Mouse (Mus musculus) ES-Bruce4 (cell line): ENCODE data around the gene Cyp1a2.

Source experiments
- CTCF ChIP-seq: IDR thresholded peaks from one replicate; pipeline ENCODE4 v1.8.1; 2011; ENCODE audit warnings: low read depth, low read length
- EP300 ChIP-seq: IDR thresholded peaks from 2 replicates; pipeline ENCODE4 v1.6.1; 2011; ENCODE audit warnings: low read depth, low read length; ENCODE audit not compliant: insufficient read depth
- POLR2A ChIP-seq: IDR thresholded peaks from one replicate; pipeline ENCODE4 v1.8.1; 2011; ENCODE audit warnings: low read length; ENCODE audit not compliant: insufficient read depth

DNA sequence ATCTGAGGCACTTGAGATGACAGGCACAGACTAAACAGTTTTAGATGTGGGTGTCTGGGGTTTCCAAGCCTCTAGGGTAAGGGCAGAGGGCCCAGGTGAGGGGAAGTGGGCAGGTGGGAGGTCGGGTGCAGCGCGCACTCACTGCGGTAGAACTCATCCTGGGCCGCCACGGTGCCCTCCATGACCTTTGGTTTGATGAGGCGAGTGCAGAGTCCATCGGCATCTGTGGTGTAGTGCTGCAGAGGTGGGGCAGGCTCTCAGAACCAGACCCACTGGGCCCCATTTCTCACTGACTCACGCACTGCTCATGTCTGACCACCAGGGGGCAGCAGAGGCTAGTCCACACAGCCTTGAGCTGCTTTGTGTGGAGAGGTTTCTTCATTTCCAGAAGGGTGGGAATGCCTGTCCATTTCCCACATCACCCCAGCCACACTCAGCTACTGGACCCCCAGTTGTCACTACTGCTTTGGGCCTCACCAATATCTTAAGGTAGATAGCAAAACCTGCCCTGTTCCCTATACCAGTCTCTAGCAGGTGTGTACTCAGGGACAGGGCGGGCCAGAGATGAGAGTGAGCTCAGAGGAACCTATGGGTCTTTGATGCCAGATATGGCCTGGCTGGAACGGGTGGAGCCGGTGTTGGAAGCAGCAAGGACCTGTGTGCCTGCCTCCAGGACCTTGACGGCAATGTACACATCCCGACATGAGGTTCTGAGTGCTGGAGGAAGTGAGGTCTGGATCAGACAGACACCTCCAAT lies 54.2 kb downstream of the Cyp1a2 start:
- TF ChIP-seq EP300, result no peak
- TF ChIP-seq CTCF, result peak; percentile 97
- no peak for TF ChIP-seq POLR2A
